Mouse (Mus musculus): Measurements from ENCODE around the gene Gkn2.
A peak's percentile ranks its signal among the peaks of the same experiment; 100 is the strongest.

The Gkn2 gene

DNA sequence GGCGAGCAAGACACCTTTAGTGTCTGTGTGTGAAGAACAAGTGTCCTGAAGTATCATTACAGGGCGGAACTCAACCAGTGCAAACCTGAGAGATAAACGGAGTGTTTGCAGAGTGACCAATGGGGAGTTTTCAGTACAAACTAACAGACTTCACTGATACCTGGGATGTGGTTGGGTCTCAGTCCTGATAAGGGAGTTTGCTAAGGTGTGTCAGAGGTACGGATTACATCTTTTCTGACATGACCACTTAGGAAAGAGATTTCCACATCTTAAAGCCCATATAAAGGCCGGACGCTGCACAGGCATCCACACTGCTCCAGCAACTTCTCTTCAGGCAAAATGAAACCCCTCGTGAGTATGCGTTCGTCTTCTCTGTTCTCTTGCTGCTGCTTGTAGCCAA is at the start of gene Gkn2:
TSS of gene Gkn2 (plus strand) at position 301 of the 400 bp plus-strand sequence.
- DNase-seq: no peak

DNA sequence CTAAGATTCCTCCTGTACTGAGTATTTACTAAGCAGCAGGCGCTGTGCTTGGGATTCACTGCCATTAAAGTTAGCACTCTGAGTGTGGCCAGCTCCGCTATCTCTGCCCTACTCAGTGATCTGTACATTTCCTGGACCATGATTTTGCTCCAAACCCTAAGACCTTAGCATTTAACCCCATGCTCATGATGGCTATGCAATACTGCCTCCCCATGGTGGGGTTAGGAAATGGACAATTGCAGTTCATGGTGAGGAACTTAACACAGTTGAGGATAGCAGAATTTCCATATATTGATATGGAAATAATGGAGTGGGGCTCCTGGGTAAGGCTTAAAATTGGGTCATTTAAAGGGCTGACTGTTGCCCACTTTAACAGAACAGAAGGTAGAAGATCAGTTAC is 49.8 kb upstream of the Gkn2 start:
- DNase-seq: no peak

DNA sequence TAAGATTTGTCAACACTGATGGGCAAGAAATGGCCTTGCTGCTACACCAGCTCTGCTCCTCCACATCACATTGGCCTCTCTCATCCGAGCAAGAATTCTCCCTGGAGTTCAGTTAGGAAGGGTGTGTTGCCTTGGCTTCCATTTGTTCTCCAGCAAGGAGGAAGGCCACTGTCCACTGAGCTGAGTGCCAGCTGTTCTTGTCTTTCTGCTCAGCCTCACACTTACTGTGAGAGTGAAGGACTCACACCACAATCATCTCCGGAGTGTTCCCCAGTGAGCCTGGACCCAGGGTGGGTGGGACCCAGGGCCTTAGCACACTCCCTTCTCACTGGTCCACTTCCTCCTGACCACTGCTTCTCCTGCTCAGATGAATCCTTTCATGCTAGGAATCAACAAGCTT is 46.2 kb upstream of the Gkn2 start:
- DNase-seq: no peak

DNA sequence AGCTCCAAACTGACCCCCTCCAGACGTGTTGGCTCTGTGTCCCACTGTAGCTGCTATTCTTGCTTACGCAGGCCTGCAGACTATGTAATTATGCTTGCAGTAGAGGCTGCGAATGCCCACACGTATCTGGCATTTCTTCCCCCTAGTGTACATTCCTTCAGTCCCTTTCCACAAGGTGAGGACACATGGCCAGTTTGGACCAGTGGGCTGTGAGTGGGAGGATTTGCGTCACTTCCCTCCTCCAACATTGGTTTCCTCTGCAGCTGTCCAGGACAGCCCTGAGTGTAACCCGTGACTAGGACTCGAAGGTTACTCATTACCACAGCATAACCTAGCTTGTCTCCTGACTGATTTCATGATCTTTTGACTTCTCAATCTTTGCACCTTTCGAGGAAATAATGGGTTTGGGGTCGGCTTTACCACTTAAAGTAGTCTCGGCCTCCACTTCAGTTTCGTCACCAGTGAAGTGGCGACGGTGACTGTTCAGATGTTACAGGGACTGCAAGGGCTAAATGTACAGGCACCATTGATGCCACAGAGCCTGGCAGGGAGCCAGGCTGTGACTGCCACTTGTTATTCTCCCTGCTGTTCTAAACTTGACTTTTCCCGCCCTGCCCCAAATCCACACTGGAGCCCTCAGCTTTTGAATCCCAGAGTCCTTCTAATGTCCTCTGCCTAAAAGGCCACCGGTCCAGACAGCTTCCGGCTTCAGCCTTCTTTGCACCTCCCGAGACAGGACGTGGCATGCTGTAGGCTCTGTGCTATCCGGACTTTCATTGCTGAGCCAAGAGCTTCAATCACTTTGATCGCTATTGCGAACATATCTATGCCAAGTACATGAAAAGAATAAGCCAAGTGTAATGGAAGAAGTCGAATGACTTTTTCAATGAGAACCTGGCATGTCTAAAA is 44.6 kb upstream of the Gkn2 start:
- DNase-seq: no peak

DNA sequence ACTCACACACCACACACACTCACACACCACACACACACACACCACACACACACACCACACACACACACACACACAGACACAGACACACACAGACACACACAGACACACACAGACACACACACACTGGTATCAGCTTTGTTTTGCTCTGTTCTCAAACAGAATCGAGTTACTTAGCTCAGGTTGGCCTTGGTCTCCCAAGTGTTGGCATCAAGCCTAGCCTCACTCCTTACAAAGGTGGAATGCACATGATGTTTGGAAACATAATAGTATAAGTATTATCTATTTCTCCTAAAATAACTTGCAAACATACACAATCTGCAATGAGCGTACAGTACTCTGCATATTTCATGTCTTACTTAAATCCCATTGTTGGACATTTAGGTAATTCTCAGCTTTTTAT is 40.8 kb upstream of the Gkn2 start:
- DNase-seq: no peak

DNA sequence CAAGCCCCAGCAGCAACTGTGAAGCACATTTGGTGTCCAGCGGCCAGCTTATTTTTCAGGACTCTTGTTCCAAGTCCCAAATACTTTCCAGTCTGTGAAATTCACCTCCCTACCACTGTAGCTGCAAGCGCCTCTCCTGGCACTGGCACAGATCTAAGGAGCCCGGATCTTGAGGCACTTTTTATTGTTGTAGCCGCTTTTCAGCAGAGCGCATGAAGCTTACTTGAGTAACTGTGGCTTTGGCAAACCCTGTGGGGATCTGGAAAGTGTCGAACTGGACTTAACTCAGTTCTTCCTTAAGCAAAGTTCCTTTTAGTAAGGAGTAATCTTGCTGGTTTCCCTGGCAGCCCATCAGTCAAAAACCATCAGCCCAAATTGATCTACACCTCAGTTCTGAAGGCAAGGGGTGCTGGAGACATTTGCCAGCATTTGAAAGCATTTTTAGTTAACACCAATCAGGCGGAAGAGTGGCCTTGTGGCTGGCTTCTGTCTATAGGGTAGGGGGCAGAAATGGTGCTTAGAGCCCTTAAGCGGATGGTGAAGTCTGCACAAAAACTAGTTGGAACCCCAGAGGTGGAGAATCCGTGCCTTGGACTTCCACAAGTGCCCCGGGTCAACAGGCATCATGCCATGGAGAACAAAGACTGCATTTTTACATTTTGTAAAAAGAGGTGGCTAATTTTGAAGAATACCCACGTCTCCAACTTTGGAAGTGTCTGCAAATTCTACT is 38.6 kb upstream of the Gkn2 start:
- DNase-seq: no peak

DNA sequence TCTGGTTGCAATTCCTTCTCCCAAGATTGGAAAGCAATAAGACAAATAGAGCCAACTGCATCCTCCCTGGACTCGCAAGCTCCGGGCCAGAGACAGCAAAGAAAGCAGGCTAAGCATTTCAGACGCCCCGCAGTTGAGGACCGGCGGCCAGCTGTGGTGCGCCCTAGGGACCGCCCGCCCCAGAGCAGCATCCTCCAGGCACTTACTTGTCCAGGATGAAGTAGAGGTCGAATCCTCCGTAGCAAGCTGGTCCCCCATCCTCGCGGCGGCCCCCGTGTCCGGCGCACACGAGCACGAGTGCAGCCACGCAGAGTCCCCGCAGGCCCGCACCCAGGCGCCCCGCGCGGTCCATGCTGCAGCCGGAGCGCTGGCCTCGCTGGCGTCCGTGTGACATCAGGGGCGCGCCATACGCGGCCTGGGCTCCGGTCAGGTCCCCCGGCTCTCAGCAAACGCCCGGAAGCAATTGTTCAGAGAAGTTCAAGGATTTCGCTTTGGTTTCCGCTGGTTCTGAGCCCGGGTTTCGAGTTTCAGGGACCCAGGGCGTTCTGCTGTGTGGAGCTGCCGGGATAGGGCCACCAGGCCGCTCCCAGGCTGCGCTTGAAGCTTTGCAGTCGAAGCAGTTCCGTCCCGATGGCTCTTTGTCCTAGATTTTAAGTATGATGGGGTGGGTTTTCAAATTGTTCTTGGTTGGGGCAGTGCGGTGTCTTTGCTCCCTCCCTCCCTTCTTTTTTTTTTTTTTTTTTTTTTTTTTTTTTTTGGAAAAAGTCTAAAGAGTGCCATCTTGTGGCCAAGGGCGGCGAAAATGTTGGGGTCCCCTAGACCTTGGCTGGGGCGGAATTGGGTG is 37.8 kb upstream of the Gkn2 start, which contains the start of gene Antxr1:
TSS of gene Antxr1 (minus strand) at position 731 of the 844 bp plus-strand sequence.
- no peak for DNase-seq

DNA sequence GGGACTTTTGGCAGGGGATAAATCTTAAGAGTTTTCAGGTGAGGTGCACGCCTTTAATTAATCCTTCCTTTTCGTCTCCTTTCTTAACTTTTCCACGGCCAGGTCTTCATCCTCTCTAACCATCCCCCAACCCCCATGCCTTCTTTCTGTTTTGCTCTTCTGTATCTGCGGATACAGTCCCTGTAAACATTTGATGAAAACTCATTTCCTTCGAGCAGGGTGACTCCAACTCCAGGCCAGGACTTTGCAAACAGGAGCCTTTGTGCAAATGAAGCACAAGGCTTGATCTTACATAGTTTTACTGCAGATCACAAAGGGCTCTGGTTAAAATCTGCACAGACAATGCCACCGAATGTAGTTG is 37.2 kb upstream of the Gkn2 start:
- no peak for DNase-seq

DNA sequence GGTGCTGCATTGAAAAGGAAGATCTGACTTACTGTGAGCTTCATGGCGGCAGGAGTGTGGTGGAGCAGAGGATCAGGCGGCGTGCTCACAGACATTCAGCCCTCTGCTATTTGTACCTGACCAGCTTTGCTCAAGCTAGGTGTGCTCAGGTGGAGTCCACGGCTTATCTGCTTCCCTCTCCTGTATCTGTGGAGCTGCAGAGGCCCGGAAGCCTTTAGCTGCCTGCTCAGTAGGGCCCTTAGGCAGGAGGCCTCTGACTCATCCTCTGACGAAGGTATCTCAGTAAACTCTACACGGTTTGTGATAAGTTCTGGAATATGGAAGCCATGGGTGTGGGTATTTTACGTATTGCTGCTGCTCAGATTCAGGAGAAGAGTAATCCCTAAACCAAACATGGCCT is 22.3 kb upstream of the Gkn2 start, which contains the start of gene Gkn1:
TSS of gene Gkn1 (minus strand) at position 114 of the 400 bp plus-strand sequence.
- no peak for DNase-seq

DNA sequence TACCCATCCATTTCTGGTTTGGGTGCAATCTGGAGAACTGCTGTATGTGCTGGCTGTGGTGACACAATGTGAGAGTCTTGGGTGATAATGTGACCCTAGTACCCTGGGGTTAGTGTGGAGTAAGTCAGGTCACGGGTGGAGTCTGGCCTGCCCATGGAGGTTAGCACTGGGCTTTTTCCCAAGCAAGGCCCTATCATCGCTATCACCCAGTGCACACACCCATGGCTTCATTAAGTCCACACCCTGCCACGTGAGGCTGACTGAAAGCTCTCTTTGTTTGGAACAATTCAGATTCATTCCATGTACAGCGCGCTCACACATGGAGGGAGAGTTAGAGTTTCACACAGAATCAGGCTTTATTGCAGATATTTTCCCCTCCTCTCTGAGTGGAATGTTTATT is 18.7 kb upstream of the Gkn2 start:
- DNase-seq: no peak

DNA sequence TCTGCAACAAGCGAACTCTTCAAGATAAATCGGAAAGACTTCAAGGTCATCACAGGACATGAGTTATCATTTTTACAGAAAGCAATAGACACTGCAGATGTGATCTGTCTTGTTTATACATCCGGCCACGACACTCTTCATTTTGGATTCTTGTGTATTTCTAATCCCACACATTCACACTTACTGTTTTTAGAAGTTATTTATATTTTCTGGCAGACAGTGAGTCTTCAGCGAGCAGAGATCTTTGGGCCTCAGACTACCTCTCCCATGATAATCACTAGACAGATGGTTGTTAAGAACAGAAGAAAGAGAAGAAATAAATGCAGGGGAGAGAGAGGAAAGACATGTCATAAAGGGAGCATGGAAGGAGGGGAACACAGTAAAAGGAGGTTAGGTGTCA is 3.9 kb upstream of the Gkn2 start:
- DNase-seq: no peak

DNA sequence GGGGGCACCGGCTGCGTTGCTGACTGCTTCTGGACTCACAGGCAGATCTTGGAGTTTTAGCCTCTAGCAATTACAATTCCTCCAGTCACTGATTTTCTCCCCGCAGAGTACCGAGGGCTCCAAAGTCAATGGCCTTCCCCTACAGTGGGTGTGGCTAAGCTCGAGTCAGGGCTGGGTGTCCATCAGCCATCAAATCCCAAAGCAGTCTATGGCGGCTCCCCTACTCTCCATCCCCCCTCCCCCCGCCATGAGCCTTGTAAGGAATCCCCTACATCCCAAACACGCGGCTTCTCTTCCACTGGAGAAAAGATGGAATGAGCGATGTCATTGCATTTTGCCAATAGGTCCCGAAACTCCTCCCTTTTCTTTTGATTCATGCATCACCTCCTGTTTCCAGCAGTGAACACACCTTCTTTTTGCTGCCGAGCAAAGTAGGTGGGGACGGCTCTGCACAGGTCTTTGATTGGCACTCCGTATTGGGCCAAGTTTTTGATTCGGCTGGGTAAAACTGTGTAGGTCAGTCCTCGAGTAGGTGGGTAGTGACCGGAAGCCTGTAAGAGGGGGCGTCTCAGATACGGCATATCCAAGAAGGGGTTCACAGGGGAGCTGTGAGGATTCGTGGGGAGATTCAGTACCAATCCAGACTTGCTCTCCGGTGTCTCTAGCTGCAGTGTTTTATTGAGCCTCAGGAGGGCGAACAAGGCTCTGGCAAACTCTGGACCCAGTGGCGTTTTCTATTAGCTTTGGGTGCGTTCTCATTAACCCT is 11.0 kb downstream of the Gkn2 start:
- DNase-seq: no peak

DNA sequence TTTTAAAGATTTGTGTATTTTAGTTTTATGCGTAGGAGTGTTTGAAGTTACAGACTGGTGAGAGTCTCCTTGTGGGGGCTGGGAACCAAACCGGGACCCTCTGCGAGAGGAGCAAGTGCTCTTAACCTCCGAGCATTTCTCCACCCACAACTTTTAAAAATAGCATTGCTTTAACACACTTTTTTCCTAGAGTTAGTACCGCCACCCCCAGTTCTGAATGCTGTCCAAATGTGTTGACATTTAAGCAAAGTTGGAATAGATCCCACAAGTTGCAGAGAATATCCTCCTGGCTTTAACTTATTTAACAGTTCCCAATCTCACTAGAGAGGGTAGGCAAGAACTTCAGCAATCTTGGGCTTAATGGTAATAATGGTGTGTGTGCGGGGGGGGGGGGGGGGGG is 11.6 kb downstream of the Gkn2 start:
- no peak for DNase-seq

DNA sequence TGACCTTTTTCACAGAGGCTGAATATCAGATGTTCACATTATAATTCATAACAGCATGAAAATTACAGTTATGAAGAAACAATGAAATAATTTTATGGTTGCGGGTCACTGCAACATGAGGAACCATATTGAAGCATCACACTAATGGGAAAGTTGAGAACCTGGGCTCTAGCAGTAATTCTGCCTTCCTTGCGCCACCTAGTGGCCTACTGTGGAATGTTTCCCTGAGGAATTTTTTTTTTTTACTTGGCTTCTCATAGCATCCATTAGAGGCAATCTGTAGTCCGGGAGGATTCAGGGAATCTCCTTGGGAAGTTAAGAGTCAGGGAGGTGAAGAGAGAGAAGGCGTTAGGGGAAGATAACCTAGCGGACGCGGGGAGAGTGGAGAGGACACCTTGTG is 13.0 kb downstream of the Gkn2 start:
- peak; percentile 27 for DNase-seq

DNA sequence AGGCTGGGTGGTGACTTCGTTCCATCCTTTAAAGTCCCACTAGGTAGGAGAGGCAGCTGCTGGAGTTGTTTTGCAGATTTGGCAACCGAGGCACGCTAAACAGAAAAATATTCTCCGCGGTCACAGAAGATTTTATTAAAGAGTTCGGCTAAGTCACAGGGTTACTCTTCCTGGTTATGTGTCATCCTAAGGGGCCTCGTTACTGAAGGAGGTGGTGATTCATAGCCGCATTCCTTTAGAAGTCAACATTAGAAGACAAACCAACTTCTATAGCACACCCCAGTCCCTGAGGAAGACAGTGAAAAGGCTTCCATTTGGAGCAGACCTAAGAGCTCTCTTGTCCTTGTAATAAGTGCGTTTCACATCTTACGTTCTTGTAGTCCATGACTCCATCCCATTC is 13.5 kb downstream of the Gkn2 start:
- DNase-seq: no peak

DNA sequence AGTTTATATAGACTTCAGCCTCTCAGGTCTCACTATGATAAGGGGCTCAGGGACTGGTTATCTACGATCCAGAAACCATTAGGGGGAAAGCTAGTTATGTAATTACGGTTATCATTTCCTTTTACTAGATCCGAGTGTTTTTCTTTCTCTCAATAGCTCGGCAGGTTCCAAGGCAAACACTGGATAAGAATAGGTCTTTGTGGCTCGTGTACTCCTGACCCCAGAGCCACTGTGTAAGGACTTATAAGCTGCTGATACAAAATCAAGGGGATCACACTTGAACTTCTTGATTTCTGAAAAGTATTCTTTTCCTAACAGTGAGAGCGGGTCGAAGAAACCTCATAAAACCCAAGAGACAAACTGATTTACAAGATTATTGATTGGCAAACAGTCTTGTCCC is 15.7 kb downstream of the Gkn2 start, which contains the start of gene Gkn3:
TSS of gene Gkn3 (minus strand) at position 59 of the 400 bp plus-strand sequence.
- DNase-seq: no peak

DNA sequence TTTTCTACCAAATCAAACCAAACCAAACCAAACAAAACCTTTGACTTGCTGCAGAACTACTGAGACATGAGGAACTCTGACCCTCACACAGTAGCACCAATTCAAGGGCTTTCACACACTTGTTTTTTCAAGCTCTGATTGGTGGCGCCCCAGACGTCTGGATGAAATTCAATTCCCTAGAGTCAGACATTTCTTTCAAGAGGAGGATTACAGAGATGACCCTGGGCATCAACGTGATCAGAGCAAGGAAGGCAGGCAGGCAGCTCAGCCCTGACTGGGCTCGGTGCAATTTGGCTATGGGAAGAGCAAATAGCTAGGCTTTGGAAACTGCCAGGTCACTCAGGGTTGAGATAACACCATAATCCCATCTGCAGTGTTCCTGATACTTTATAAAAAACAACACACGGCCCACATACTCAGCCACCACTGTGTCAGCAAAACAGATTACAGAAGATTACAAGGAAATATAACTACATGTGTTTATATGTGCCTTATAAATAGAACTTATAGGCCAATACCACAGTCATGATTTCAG is 16.4 kb downstream of the Gkn2 start:
- DNase-seq: no peak

DNA sequence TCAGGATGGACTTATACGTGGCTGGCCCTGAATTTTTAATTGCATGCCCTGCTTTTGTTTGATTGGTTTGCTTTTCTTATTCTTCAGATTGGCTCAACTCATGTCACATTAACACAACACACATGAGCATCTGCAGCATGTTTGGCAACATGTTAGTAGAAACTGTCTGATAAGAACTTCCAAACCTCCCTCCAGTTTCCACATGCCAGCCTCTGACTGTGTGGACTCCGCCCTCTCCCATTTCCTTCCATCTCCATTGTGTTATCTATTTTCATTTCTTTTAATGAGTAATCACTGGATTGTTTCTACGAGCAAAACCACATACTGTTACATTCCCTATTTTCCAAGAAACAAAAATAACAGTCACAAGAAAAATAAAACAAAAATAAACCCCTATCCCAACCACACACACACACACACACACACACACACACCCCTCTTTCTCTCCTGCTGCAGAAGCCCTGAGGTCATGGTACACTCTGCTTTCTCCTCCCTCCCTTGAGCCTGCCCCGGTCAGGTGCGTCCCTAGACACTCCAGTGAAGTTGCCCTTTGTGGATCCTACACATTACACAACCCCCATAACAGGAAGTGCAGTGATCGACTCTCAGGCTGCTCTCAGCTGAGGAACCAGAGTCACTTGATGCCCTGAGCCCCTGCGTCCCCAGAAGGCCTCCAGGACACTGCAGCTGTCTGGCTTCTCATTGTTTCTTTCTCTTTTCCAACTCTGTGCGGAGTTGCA is 20.5 kb downstream of the Gkn2 start:
- no peak for DNase-seq

DNA sequence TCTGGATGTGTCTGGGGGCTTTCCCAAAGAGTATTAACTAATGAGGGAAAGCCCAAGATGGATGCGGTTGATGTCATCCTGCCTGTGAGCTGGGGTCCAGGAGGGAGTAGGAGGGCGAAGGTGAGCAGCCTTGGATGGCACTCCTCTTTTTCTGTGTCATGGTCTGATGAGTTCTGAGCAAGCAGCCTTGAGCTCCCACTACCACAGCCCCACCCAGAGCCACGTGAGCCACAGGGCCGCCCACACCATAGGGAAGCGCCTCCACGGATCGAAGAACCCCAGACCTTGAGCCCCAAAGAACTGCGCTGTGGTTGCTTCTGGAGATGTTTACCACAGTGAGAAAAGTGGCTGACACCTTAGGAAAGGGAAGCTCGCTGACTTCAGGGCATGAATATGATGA is 21.6 kb downstream of the Gkn2 start:
- DNase-seq: no peak

DNA sequence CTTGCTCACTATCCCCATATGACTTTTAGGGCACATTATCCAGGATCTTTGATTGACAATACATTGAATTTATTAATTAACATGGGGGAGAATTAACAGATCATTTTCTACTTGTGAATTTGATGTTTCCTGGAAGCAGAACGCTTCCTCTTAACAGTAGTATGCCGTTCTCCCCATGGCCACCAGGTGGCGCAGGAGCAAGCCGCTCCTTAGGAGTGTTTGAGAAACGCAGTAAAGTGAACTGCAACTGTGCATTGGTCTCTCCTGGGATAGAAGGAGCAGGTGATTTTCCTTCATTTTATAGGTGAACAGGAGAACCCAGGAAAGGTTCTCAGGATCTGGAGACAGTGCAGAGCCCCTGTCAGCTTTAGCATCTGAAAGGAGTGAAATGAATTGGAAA is 26.0 kb downstream of the Gkn2 start:
- peak; percentile 33 for DNase-seq

DNA sequence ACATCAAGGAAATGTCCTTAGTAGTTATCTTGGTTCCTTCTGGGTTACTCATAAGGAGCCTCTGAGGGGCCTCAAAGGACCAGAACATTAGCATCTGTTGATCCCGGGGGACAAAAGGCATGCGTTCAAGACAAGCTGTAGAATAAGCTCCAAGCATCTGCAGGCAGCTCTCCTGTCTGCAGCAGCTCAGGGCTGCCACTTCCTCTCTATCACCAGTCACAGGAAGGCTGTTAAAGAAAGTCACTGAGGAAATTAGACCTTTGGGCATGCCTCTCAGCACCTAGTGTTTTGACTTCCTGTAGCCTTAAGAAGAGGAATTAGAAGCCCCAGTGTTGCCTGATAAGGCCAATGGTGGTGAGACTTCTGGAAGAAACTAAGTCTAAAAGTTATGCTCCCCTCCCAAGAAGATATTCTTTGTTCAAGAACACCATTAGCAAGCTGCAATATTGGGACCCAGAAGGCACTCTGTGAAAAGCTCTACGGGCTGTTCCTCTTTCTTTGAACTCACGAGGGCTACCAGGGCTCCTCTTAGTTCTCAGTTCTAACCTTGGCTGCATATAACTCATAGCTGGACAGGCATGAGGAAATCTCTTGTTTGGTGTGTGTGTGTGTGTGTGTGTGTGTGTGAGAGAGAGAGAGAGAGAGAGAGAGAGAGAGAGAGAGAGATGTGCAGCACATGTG is 26.9 kb downstream of the Gkn2 start:
- DNase-seq: no peak

Data from cerebellum, adult 11 months (tissue).